Mouse (Mus musculus) liver, embryonic 14.5 days (tissue): ENCODE measurements around the gene Aurka. TPM values are rescaled to one million over a fixed set of nuclear protein-coding genes. Genes with fewer than 3 reads are reported as not detected.

Experiments
- ATAC-seq: fragments of 200-750 bp; cut with Nextera tagmentation; 2 replicates; pipeline ENCODE4 v1.8.0; 2017; ENCODE audit warnings: moderate number of reproducible peaks, mild to moderate bottlenecking, moderate library complexity; ENCODE audit not compliant: insufficient read depth
- DNase-seq, 3 experiments: peaks; one replicate each; pipeline ENCODE4 v3.0.0-alpha.2; 2012 to 2013; ENCODE audit warnings: low read depth in 3 of 3, low spot score in 3 of 3
- H3K27ac ChIP-seq: fragments of 300-500 bp; sonication (generic); 2 replicates; pipeline ENCODE4 v1.5.1; 2014; ENCODE audit warnings: moderate library complexity, mild to moderate bottlenecking, control low read depth, inconsistent platforms
- H3K27me3 ChIP-seq: fragments of 300-500 bp; sonication (generic); 2 replicates; pipeline ENCODE4 v1.6.1; 2014; ENCODE audit warnings: mild to moderate bottlenecking, low read length, moderate library complexity; ENCODE audit not compliant: control insufficient read depth, insufficient read depth
- H3K36me3 ChIP-seq: fragments of 300-500 bp; sonication (generic); replicated peaks from 2 replicates; pipeline ENCODE4 v1.6.1; 2014; ENCODE audit warnings: low read depth; ENCODE audit not compliant: control insufficient read depth, insufficient read depth
- H3K4me1 ChIP-seq, 2 experiments: fragments of 200-500 bp in 1 of 2; fragments of 300-500 bp in 1 of 2; sonication (generic) in 1 of 2; replicated peaks; 2 replicates each; pipeline ENCODE4 v1.6.1; 2012 to 2014; ENCODE audit warnings: antibody characterized with exemption in 1 of 2, inconsistent platforms in 1 of 2, low read length in 1 of 2; ENCODE audit not compliant: control insufficient read depth in 2 of 2, insufficient read depth in 2 of 2
- H3K4me2 ChIP-seq: fragments of 300-500 bp; sonication (generic); 2 replicates; pipeline ENCODE4 v1.6.1; 2014; ENCODE audit warnings: low read depth, mild to moderate bottlenecking, control low read depth, moderate library complexity
- H3K4me3 ChIP-seq, 2 experiments: fragments of 200-500 bp in 1 of 2; fragments of 300-500 bp in 1 of 2; sonication (generic) in 1 of 2; 2 replicates each; pipeline ENCODE4 v1.5.1; 2012 to 2014; ENCODE audit warnings: low read depth in 2 of 2, low read length in 2 of 2, mild to moderate bottlenecking in 2 of 2, control low read depth in 1 of 2, inconsistent platforms in 1 of 2, moderate library complexity in 1 of 2; ENCODE audit not compliant: insufficient read depth in 1 of 2
- H3K9ac ChIP-seq: fragments of 300-500 bp; sonication (generic); replicated peaks from 2 replicates; pipeline ENCODE4 v1.6.1; 2014; ENCODE audit warnings: mild to moderate bottlenecking, control low read depth, moderate library complexity
- H3K9me3 ChIP-seq: fragments of 300-500 bp; sonication (generic); 2 replicates; pipeline ENCODE4 v1.6.1; 2016; ENCODE audit warnings: low read length, mixed read lengths; ENCODE audit not compliant: control insufficient read depth
- CTCF ChIP-seq: IDR thresholded peaks from 2 replicates; pipeline ENCODE4 v1.5.1; 2016; ENCODE audit warnings: antibody characterized with exemption, low read depth, control low read depth
- EP300 ChIP-seq: IDR thresholded peaks from 2 replicates; pipeline ENCODE4 v1.6.1; 2016; ENCODE audit warnings: antibody characterized with exemption, low read depth
- WGBS: fragments of 180-500 bp; shearing (Covaris S2); extraction: QIAGEN DNeasy Blood & Tissue Kit; methylation state at CpG from one replicate; pipeline ENCODE4 v1.1.7; 2014; ENCODE audit not compliant: insufficient replicate concordance; 5-methylcytosine and 5-hydroxymethylcytosine counted together
- polyA plus RNA-seq, 2 experiments: library from polyadenylated mRNA; depleted of rRNA in 1 of 2; stranded (reverse) in 1 of 2; unstranded in 1 of 2; fragments of >200 nt; fragmentation: Nextera tagmentation in 1 of 2; extraction: Ambion mirVana in 1 of 2; gene quantifications; 2 replicates each; pipeline versions ENCODE4 v1.2.1 to v1.2.3; 2012 to 2014

Gene Aurka
- polyA plus RNA-seq, 2 experiments = 64.4 to 131 TPM

DNA sequence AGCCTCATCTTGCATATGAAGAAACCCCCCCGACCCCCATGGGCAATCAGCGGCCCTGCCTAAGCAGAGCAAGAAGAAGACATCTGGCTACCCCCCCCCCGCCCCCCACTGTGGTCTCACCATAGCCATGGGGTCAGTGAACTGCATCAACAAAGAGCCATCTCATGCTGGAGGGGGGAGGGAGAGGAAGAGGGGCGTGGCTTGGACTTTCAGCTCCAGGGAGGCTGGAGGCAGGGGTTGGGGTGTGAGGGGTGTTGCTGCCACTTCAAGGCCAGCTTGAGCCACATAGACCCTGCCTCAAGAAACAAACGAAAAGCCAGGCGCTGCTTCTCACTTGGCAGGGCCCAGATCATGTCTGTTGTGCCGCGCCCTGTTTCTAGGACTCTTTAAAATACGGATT is 25.6 kb upstream of the Aurka start:
- H3K27ac ChIP-seq = no peak overlapping the region
- no peak overlapping the region for H3K4me3 ChIP-seq
- ATAC-seq (no peak), DNase-seq (no peak)
- no peak overlapping the region for H3K4me2 ChIP-seq
- H3K36me3 ChIP-seq = no peaks in the 10 kb centered on the region
- no peaks in the 10 kb centered on the region for H3K9me3 ChIP-seq
- TF ChIP-seq EP300 (no peak), CTCF (no peak)
- H3K4me1 ChIP-seq = peaks cover 0 to 11% of the 10 kb centered on the region in 2 experiments; a peak in 2 of 4 replicates
- 55% methylated on average over 9 of the region's 9 CpGs for WGBS
- H3K27me3 ChIP-seq = no peaks in the 10 kb centered on the region
- H3K9ac ChIP-seq = no peak overlapping the region

DNA sequence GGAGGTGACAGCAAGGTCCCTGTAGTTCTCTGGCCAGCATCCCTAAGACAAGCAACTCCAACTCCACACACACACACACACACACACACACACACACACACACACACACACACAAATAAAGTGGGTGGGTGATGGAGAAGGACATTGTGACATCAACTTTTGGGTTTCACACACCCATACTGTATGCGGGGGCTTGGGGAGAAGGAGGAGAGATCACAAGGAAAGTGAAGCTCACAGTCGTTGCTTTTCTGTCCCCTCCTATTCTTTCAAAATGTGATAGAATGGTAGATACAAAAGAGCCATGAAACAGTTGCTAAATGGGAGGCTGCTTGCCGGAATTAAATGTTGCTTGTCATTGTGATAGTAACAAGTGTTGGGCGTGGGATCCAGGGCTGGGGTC is 24.3 kb upstream of the Aurka start:
- Histone ChIP-seq H3K9ac (no peak overlapping the region), H3K4me1 (peaks cover 0 to 10% of the 10 kb centered on the region in 2 experiments; a peak in 2 of 4 replicates), H3K4me3 (no peak overlapping the region), H3K9me3 (no peaks in the 10 kb centered on the region), H3K4me2 (no peak overlapping the region), H3K36me3 (no peaks in the 10 kb centered on the region), H3K27ac (no peak overlapping the region), H3K27me3 (no peaks in the 10 kb centered on the region)
- no peak for TF ChIP-seq EP300
- TF ChIP-seq CTCF = no peak
- WGBS = 58% methylated on average over 4 of the region's 4 CpGs
- no peak for ATAC-seq
- DNase-seq = no peak

DNA sequence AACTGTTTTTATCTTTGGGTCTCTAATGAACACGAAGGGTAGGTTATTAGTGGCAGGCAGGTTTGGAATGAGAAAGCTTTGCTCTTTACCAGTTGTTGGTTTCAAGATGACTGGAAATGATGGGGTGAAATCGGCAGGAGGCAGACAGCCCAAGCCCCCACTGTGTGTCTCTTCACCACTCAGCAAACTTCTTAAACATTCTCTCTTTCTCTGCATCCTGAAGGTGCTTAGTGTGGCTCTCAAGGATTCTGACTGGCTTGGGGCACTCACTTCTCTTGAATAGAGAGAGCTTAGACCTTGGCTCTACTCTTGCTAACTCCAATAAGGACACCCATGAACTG is 23.7 kb upstream of the Aurka start:
- Histone ChIP-seq H3K27me3 (no peaks in the 10 kb centered on the region), H3K4me1 (peaks cover 0 to 7% of the 10 kb centered on the region in 2 experiments; a peak in 2 of 4 replicates), H3K4me3 (peak overlapping the region in 1 of 2 experiments; percentile 33; a peak in 2 of 4 replicates), H3K4me2 (peak overlapping the region; percentile 58), H3K36me3 (no peaks in the 10 kb centered on the region), H3K9ac (no peak overlapping the region), H3K9me3 (no peaks in the 10 kb centered on the region), H3K27ac (no peak overlapping the region)
- TF ChIP-seq EP300 = no peak
- ATAC-seq (no peak), DNase-seq (no peak)
- WGBS = 42% methylated on average over 2 of the region's 2 CpGs

DNA sequence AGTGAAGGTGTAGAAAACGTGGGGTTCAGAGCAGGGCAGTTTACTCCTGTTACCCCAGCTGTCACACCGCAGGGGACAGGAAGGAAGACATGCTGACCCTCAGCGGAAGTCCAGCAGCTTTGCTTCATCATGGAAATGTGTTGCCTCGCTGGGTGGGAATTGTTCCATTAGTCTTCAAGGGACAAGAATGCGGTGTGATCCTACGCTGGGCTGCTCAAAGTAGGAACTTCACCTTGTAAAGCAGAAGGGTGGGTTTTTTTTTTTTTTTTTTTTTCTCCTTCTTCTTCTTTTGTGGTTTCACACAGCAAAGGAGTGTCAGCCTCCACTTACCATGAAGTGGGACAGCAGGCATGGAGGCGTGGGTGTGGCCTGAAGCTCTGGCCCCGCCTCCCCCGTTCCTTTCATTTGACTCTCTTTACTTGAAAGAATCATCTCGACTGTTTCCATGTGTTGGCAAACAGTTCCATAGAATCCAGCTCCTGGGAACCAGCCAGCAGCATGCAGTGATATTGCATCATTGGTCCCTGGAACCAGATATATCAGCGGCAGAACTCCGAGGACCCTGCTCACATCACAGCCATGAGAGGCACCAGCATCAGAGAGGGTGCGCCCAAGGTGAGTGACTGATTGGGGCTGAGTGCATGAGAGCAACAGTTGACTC is 23.2 kb upstream of the Aurka start, which contains the start of gene Cass4:
Gene Cass4, plus strand, starts transcription at position 404 of the 661 bp plus-strand sequence.
- Histone ChIP-seq H3K27ac (no peak within 1 kb of the TSS), H3K4me1 (peaks cover 0 to 7% of the 10 kb centered on the region in 2 experiments; a peak in 2 of 4 replicates), H3K9me3 (no peaks in the 10 kb centered on the region), H3K36me3 (no peaks in the 10 kb centered on the region), H3K4me2 (peak within 1 kb of the TSS; percentile 58), H3K9ac (no peak within 1 kb of the TSS), H3K4me3 (peak within 1 kb of the TSS; percentile 33 to 62), H3K27me3 (no peaks in the 10 kb centered on the region)
- 9% methylated on average over 13 of the region's 13 CpGs for WGBS
- ATAC-seq = peak; percentile 60
- no peak for TF ChIP-seq CTCF
- TF ChIP-seq EP300 = no peak
- peak in 1 of 3 experiments; percentile 14 for DNase-seq

DNA sequence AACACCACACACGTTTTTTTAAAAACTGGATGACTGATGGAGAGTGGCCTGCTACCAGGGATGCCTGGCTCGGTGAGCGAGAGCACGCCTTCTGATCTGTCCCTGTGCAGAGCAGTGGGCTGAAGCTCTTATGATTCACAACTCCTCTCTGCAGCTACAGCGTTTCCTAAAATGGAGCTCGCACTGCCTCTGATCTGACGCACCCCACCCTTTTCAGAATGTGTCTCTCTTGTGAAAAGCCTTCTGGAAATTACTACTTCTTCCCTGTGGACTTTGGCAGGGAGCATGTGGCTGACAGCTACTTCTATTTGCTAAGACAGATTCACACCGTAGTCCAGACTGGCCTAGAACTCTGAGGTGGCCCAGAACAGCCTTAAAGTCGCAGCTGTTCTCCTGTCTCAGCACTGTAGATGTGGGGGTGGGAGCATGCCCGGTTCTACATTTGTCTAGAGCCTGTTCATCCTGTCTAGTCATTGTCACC is 21.7 kb upstream of the Aurka start:
- H3K4me1 ChIP-seq = peaks cover 0 to 7% of the 10 kb centered on the region in 2 experiments; a peak in 2 of 4 replicates
- no peak overlapping the region for H3K27ac ChIP-seq
- DNase-seq = no peak
- H3K9me3 ChIP-seq = no peaks in the 10 kb centered on the region
- 61% methylated on average over 10 of the region's 10 CpGs for WGBS
- no peak overlapping the region for H3K4me3 ChIP-seq
- no peak for ATAC-seq
- no peaks in the 10 kb centered on the region for H3K27me3 ChIP-seq
- TF ChIP-seq EP300 = no peak
- no peak for TF ChIP-seq CTCF
- H3K4me2 ChIP-seq = no peak overlapping the region
- H3K9ac ChIP-seq = no peak overlapping the region
- no peaks in the 10 kb centered on the region for H3K36me3 ChIP-seq
